Mouse (Mus musculus) neutrophil, adult 5-6 weeks (primary cell): ENCODE data around the gene Samd4b. TPM values are rescaled to one million over a fixed set of nuclear protein-coding genes. Genes with fewer than 3 reads are reported as not detected.

Experiments
- ATAC-seq: fragments of 151-379, 151-347 bp; 2 replicates; pipeline ENCODE4 v1.8.0; 2017; ENCODE audit warnings: mild to moderate bottlenecking, moderate TSS enrichment; ENCODE audit not compliant: insufficient number of reproducible peaks, poor library complexity, low FRiP score, severe bottlenecking; ENCODE audit errors: extremely low read depth
- total RNA-seq: library from RNA; stranded (forward); fragments of 200-1000 nt; gene quantifications from 2 replicates; pipeline ENCODE4 v1.2.3, GENCODE M21; 2017

Samd4b gene
- total RNA-seq, 1 experiment from 2014 or later, result 15.2 TPM

- no peak for ATAC-seq
Measured at GRCm38 (mm10) chr7:28570291-28570981, 27.5 kb downstream of the Samd4b start.

DNA sequence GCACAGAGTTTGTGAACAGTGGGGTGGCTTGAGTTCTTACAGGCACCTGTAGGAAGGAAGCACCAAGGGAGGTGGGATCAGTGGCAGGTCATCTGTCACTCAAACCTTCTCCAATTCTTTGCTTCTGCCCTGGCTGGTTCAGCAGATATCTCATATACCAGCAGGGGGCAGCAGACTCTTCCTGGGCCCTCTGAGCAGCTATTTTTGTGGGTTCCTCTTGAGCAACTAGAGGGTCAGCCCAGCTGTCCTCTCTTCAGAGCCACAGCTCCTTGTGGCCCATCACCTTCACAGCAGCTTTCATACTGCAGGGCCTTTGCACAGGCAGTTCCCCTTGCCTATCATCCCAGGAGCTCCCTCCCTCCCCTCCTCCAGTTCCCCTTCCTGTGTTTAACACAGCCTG, 29.7 kb downstream of the Samd4b start:
- peak; percentile 49 for ATAC-seq

DNA sequence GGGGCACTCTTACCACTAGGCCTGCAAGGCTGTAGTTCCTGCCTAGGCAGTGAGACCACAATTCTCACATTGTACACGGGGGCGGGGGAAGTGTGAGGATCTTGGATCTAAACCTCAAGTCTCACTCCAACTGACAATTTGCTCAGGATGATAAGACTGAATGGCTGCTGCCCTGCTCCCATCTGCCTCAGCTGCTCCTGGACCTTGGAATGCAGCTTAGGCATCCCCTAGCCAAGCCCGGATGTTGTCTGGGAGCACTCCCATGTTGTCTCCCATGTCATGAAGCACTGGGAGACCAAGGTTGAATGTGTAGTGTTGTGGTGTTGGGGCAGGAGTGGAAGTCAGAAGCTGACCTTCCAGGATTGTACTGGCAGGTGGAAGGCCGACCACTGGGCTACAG, 30.4 kb downstream of the Samd4b start:
- ATAC-seq, result no peak

GRCm38 (mm10) chr7:28565407-28565806, 32.5 kb downstream of the Samd4b start:
- no peak for ATAC-seq

DNA sequence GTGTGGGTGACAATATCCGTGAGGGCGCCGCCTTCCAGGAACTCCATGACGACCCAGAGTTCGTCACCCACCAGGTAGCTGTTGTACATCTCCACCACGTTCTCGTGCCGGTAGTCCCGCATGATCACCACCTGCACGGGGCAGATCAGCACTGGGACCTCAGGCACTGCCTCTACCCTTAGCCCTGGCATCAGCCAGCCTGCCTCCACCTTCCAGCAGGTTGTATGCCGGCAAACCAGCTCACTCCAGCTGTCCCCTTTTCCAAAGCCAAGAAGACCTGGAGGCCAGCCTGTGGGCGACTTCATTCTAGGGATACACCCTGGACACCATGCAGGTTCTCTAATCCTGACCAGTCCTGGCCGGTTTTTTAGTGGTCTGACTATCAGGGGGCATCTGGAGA, 35.0 kb downstream of the Samd4b start:
- no peak for ATAC-seq

DNA sequence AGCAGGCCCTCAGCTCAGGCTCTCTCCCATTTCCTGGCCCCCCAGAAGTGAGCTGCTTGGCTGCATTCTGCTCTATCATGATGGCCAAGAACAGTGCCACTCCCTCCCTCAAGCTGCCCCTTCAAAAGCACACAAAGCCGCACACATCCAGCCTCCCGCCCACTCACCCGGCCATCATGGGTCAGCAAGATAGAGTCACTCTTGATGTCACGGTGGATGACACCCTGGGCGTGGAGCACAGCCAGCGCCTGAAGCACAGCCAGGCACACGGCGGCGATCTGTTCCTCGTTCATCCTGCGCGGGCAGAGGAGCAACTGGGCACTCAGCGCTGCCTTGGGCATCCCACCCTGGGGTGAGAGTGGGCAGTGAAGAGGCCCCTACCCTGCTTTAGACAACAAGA, 35.6 kb downstream of the Samd4b start:
- no peak for ATAC-seq

DNA sequence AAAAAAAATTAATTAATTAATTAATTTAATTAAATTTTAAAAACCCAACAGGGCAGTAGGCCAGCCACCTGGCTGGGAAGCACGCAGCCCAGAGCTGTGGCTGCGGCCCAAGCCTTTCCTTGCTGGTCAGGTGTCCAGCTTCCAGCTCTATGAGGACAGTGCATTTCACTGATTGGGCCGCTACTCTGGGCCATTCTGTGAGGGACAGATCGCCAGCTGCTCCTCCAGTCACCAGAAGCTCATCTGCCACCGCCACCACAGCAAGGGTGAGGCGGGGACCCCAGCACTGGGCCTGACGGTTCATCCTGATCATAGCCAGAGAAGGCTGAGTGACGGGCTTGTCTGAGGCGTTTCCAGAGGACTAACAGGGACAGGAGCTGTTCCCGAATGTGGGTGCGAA, 36.0 kb downstream of the Samd4b start:
- no peak for ATAC-seq

GRCm38 (mm10) chr7:28560856-28561255, 37.1 kb downstream of the Samd4b start:
- no peak for ATAC-seq

DNA sequence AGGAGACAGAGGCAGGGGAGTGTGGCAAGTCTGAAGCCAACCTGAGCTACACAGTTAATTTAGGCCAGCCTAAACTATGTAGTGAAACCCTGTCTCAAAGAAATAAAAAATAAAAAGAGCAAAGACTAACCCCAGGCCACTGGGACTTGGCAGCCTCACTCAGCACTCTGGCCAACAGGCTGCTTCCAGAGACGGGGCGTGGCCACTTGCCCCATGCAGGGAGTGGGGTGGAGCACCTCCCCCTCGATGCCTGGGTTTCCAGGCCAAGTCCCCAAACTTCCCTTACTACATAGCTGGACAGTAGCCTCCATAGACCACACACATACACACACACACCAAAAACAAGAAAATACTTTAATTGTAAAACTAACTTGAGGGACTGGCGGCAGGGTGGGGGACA, 39.5 kb downstream of the Samd4b start:
- ATAC-seq, result no peak

GRCm38 (mm10) chr7:28557708-28558107, 40.2 kb downstream of the Samd4b start:
- no peak for ATAC-seq

GRCm38 (mm10) chr7:28557069-28557468, 40.9 kb downstream of the Samd4b start:
- ATAC-seq, result no peak

GRCm38 (mm10) chr7:28555939-28556535, 41.9 kb downstream of the Samd4b start:
- no peak for ATAC-seq

DNA sequence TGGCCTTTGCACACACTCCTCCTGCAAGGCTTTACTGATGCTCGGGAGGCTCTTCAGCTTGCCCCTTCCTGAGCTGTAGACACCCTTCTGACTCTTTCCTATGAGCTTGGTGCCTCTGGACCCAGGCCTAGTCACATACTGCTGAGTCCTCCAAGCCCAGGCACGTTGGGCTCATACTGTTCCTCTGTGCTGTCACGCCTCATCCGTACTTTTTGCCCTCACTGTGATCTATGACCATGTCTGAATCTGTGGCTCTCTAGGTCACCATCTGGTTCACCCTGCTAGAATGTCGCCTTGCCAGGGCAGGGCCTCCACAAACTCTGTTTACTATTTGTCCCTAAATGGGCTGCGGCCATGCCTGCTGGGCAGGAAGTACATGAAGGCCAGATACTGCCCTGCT, 44.9 kb downstream of the Samd4b start:
- ATAC-seq, result no peak

DNA sequence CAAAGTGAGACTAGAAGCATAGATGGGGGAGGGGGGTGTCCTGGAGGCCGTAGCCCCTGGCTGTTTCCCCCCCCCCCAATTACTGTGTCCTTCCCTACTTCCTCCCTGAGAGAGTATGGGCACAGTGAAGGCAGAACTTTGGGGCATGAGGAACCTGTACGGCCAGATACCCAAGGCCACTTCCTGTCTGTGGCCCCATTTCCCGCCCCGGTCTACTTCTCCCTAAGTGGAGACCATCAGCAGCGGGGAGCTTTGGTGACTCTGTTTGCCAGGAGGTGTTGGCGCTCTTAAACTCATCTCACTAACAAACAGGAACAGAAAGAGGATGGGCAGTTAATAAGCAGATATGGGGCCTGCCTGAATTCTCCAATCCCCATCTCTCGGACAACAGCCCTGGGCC, 50.3 kb downstream of the Samd4b start:
- peak; percentile 45; the same call in 1 of the 2 replicates for ATAC-seq

DNA sequence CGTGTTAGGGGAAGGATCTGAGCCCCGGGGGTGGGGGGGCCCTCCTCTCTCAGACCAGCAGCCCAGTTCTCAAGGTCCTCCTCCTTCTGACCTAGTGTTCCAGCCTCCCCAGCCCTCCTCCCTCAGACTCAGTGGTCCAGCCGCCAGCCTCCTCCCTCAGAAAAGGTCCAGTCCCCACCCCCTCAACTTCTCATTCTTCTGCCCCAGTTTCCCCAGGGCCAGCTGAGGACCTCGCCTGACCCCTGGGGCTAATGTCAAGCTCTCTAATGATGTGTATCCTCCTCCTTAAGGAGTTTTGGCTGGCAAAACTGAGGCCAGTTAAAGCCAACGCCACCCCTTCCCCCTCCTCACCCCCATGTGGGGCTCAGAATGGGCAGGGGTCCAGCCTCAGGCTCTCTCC, 50.8 kb downstream of the Samd4b start, which contains the start of gene Nccrp1:
Nccrp1 (minus strand) TSS at position 101 of the 400 bp plus-strand sequence.
- no peak for ATAC-seq

DNA sequence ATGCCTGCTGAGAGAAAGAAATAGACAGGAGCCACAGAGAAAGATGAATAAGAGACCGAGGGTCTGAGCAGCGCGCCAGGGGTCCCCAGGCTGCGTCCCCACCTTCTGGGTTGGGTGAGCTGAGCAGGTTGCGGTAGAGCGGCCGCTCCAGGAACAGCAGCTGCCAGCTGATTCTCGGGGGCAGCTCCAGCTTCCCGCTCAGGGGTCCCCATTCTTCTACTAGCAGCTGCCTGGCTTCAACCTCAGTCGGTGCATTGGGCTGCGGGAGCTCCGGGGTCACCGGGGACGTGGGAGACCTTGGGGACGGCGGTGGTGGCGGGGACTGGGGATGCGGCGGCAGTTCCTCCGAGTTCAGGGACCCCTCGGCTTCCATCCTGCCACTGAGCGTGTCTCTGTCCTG, 51.3 kb downstream of the Samd4b start:
- no peak for ATAC-seq

DNA sequence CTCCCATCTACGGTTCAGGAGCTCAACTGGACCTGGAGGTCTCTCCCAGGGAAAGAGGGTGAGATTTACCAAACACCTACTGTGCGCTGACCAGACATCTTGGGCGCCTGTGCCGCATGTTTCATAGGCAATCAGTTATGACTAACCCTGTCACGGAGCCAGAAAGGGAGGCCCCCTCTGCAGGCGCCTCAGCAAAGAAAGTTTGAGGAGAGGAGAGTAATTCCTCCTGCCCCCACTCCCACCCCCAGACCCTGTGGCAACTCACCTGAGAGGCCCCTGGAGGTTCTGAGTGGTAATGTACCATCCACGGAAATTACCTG, 52.1 kb downstream of the Samd4b start:
- ATAC-seq, result no peak

- no peak for ATAC-seq
Measured at GRCm38 (mm10) chr7:28545048-28545890, 52.7 kb downstream of the Samd4b start.

DNA sequence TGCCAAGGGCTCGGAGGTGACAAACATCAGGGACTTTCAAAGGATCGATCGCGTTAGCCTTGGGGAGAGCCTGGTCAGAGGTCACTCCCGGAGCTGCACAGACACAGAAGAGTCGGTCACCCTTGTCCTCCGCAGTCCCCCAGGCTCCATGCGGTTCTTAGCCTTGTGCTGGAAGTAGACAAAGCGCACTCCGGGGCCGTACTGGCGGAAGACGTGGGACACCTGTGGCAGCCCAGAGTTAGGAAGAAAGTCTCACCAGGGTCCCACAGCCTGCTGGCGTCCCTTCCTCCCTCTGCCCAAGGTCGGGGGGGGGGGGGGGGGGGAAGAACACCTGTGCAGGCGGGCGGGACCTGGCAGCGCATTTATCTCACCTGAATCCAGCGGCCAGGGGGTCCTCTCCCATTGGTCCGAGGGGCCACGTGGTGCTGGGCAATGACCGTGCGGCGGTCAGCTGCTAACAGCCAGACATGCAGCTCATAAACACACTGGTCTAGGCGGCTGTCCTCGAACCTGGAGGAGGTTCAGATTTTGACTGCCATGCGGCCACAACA, 53.8 kb downstream of the Samd4b start:
- ATAC-seq, result no peak

DNA sequence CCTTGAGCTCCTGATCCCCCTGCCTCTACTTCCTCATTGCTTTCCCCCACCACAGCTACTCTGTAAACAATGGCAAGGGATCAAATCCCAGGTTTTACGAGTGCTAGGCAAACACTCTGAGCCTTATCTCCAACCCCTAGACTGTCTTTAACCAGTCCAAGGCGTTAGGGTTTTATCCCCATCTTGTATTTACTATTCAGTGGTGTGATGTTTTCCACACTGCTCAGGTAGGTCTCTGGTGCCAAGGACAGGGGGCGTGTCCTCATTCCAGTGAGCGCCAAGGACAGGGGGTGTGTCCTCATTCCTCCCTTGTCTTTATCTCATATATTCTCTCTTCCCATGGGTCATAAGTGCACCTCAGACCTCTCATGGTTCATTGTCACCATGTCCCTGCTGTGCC, 57.4 kb downstream of the Samd4b start, which contains the start of gene Sycn:
Sycn (plus strand) TSS at position 360 of the 400 bp plus-strand sequence.
- ATAC-seq, result no peak
